Mouse (Mus musculus) liver, postnatal 0 days (tissue): ENCODE results near the gene Dscaml1.

ENCODE experiments used
- CTCF ChIP-seq: sonication (generic); IDR thresholded peaks from 2 replicates; pipeline ENCODE4 v1.5.1; 2016; ENCODE audit warnings: antibody characterized with exemption, low read depth
- EP300 ChIP-seq: IDR thresholded peaks from 2 replicates; pipeline ENCODE4 v1.6.1; 2016; ENCODE audit warnings: antibody characterized with exemption, low read depth, mild to moderate bottlenecking

DNA sequence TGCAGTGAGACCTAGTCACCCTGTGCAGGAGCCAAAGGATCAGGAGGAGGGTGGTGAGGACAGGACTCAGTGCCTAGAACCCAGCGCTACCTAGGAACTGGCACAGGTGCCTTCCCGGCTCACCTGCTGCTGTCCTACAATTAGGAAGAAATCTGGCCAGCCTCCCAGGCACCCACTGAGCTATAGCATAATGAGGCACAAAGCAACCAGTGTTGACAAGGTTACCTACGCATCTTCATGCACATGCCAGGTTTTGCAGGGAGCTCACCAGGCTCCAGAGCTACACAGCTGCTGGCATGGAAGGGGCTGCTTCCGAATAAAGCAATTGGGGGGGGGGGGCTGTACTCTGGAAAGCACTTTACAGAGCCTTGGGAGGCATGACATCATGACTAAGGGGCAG is 124.2 kb downstream of the Dscaml1 start:
- TF ChIP-seq CTCF, result no peak
- no peak for TF ChIP-seq EP300
